Mouse (Mus musculus) cortical plate, adult 2 months (tissue): ENCODE results near the gene Acsl1.

Experiments
- CTCF ChIP-seq: fragments of 200-500 bp; IDR thresholded peaks from 2 replicates; pipeline ENCODE4 v1.5.1; 2011; ENCODE audit warnings: mild to moderate bottlenecking, control low read depth, low read length; ENCODE audit not compliant: insufficient read depth; ENCODE audit errors: extremely low read depth
- POLR2A ChIP-seq: fragments of 200-500 bp; IDR thresholded peaks from 2 replicates; pipeline ENCODE4 v1.6.1; 2011; ENCODE audit warnings: mild to moderate bottlenecking, low read length, control low read depth; ENCODE audit not compliant: insufficient read depth; ENCODE audit errors: extremely low read depth

GRCm38 (mm10) chr8:46547245-46547644, 76.4 kb downstream of the Acsl1 start:
- TF ChIP-seq CTCF: peak; percentile 53; the same call in 1 of the 2 replicates
- no peak for TF ChIP-seq POLR2A
